Mouse (Mus musculus) midbrain, embryonic 16.5 days (tissue): Measurements from ENCODE around the gene Ttll1. TPM values are rescaled to one million over a fixed set of nuclear protein-coding genes. Genes with fewer than 3 reads are reported as not detected.
A peak's percentile ranks its signal among the peaks of the same experiment; 100 is the strongest.
"Not testable (repeated sequence)": the region's sequence is repeated elsewhere in the genome, so short reads cannot be mapped to it uniquely, and the experiment has no call there.

Experiments
- ATAC-seq: fragments of 200-750 bp; cut with Nextera tagmentation; 2 replicates; pipeline ENCODE4 v1.8.0; 2017; ENCODE audit warnings: moderate TSS enrichment
- H3K27ac ChIP-seq: fragments of 300-500 bp; sonication (generic); 2 replicates; pipeline ENCODE4 v1.5.1; 2014; ENCODE audit warnings: mild to moderate bottlenecking, low read length, mixed read lengths
- H3K27me3 ChIP-seq: fragments of 300-500 bp; sonication (generic); 2 replicates; pipeline ENCODE4 v1.6.1; 2014; ENCODE audit warnings: low read depth, low read length, mixed read lengths; ENCODE audit not compliant: control insufficient read depth, insufficient read depth
- H3K36me3 ChIP-seq: fragments of 300-500 bp; sonication (generic); 2 replicates; pipeline ENCODE4 v1.6.1; 2014; ENCODE audit warnings: mild to moderate bottlenecking, low read length, moderate library complexity, mixed read lengths; ENCODE audit not compliant: control insufficient read depth, insufficient read depth
- H3K4me1 ChIP-seq: fragments of 300-500 bp; sonication (generic); 2 replicates; pipeline ENCODE4 v1.6.1; 2014; ENCODE audit warnings: mild to moderate bottlenecking, low read length, mixed read lengths; ENCODE audit not compliant: control insufficient read depth, insufficient read depth
- H3K4me2 ChIP-seq: fragments of 300-500 bp; sonication (generic); 2 replicates; pipeline ENCODE4 v1.6.1; 2014; ENCODE audit warnings: mild to moderate bottlenecking, low read length, mixed read lengths
- H3K4me3 ChIP-seq: fragments of 300-500 bp; sonication (generic); 2 replicates; pipeline ENCODE4 v1.5.1; 2014; ENCODE audit warnings: low read depth, mild to moderate bottlenecking, low read length, moderate library complexity, mixed read lengths
- H3K9ac ChIP-seq: fragments of 300-500 bp; sonication (generic); 2 replicates; pipeline ENCODE4 v1.6.1; 2014; ENCODE audit warnings: low read depth, low read length, mixed read lengths
- H3K9me3 ChIP-seq: fragments of 300-500 bp; sonication (generic); replicated peaks from 2 replicates; pipeline ENCODE4 v1.6.1; 2014; ENCODE audit warnings: mild to moderate bottlenecking, low read length, mixed read lengths; ENCODE audit not compliant: control insufficient read depth, poor library complexity, severe bottlenecking
- WGBS: fragments of 180-500 bp; shearing (Covaris S2); extraction: QIAGEN DNeasy Blood & Tissue Kit; methylation state at CpG from one replicate; pipeline ENCODE4 v1.1.7; 2014; 5-methylcytosine and 5-hydroxymethylcytosine counted together
- polyA plus RNA-seq: library from polyadenylated mRNA; unstranded; fragments of >200 nt; fragmentation: Nextera tagmentation; extraction: Ambion mirVana; gene quantifications from 2 replicates; pipeline ENCODE4 v1.2.1, GENCODE M21; 2015

The Ttll1 gene
- polyA plus RNA-seq, 1 experiment from 2014 or later: 130 TPM

- H3K27me3 ChIP-seq: no peaks in the 10 kb centered on the region
- no peak overlapping the region for H3K4me3 ChIP-seq
- 87% methylated on average over 9 of the region's 9 CpGs for WGBS
Measured at GRCm38 (mm10) chr15:83467232-83467966, 43.3 kb downstream of the Ttll1 start.

GRCm38 (mm10) chr15:83466331-83466730 lies 44.4 kb downstream of the Ttll1 start:
- Histone ChIP-seq H3K4me2 (no peak overlapping the region), H3K4me1 (peaks cover 10% of the 10 kb centered on the region), H3K9ac (no peak overlapping the region), H3K36me3 (no peaks in the 10 kb centered on the region), H3K4me3 (no peak overlapping the region), H3K27me3 (no peaks in the 10 kb centered on the region), H3K27ac (no peak overlapping the region), H3K9me3 (no peaks in the 10 kb centered on the region)
- WGBS: 81% methylated on average over 4 of the region's 4 CpGs
- ATAC-seq: no peak

More at GRCm38 (mm10) chr15:83467232-83467966, 43.3 kb downstream of the Ttll1 start:
- peaks cover 10% of the 10 kb centered on the region for H3K4me1 ChIP-seq
- H3K36me3 ChIP-seq: no peaks in the 10 kb centered on the region
- H3K9ac ChIP-seq: no peak overlapping the region
- no peaks in the 10 kb centered on the region for H3K9me3 ChIP-seq
- no peak overlapping the region for H3K4me2 ChIP-seq
- ATAC-seq: no peak
- H3K27ac ChIP-seq: no peak overlapping the region

GRCm38 (mm10) chr15:83464905-83465650 lies 45.6 kb downstream of the Ttll1 start:
- peak; percentile 34; the same call in 1 of the 2 replicates for ATAC-seq
- Histone ChIP-seq H3K4me1 (peaks cover 10% of the 10 kb centered on the region), H3K36me3 (no peaks in the 10 kb centered on the region), H3K9ac (no peak overlapping the region), H3K27ac (no peak overlapping the region), H3K27me3 (no peaks in the 10 kb centered on the region), H3K9me3 (no peaks in the 10 kb centered on the region), H3K4me2 (peak overlapping the region; percentile 80), H3K4me3 (peak overlapping the region; percentile 73)
- WGBS: 77% methylated on average over 19 of the region's 19 CpGs

- Histone ChIP-seq H3K27ac (no peak within 1 kb of the TSS), H3K36me3 (no peaks in the 10 kb centered on the region), H3K9me3 (no peaks in the 10 kb centered on the region), H3K4me3 (peak within 1 kb of the TSS; percentile 73), H3K4me2 (peak within 1 kb of the TSS; percentile 80), H3K4me1 (peaks cover 10% of the 10 kb centered on the region), H3K9ac (peak within 1 kb of the TSS; percentile 71), H3K27me3 (no peaks in the 10 kb centered on the region)
- under 1% methylated on average over 58 of the region's 88 CpGs for WGBS
- peak; percentile 98 for ATAC-seq
Measured at GRCm38 (mm10) chr15:83464083-83464904, 46.4 kb downstream of the Ttll1 start, which contains the start of gene Pacsin2. TSS of gene Pacsin2 (minus strand) at chr15:83464606.

- no peak overlapping the region for H3K27ac ChIP-seq
- peak overlapping the region; percentile 71 for H3K9ac ChIP-seq
- ATAC-seq: no peak
- no peaks in the 10 kb centered on the region for H3K36me3 ChIP-seq
- H3K4me2 ChIP-seq: peak overlapping the region; percentile 80
- H3K9me3 ChIP-seq: no peaks in the 10 kb centered on the region
- H3K4me1 ChIP-seq: peaks cover 10% of the 10 kb centered on the region
- 12% methylated on average over 17 of the region's 17 CpGs for WGBS
- H3K27me3 ChIP-seq: no peaks in the 10 kb centered on the region
- peak overlapping the region; percentile 73 for H3K4me3 ChIP-seq
Measured at GRCm38 (mm10) chr15:83463369-83464082, 47.2 kb downstream of the Ttll1 start.

- not testable (repeated sequence) for H3K27ac ChIP-seq, H3K27me3 ChIP-seq, H3K4me3 ChIP-seq, H3K4me1 ChIP-seq, H3K4me2 ChIP-seq, H3K9ac ChIP-seq, H3K9me3 ChIP-seq, ATAC-seq, H3K36me3 ChIP-seq
- 89% methylated on average over 8 of the region's 8 CpGs for WGBS
Measured at GRCm38 (mm10) chr15:83462349-83462748, 48.3 kb downstream of the Ttll1 start.

- Histone ChIP-seq H3K36me3 (no peaks in the 10 kb centered on the region), H3K4me1 (peaks cover 10% of the 10 kb centered on the region), H3K4me2 (no peak overlapping the region), H3K27me3 (no peaks in the 10 kb centered on the region), H3K9ac (no peak overlapping the region), H3K4me3 (no peak overlapping the region), H3K27ac (no peak overlapping the region), H3K9me3 (no peaks in the 10 kb centered on the region)
- WGBS: 88% methylated on average over 3 of the region's 3 CpGs
- no peak for ATAC-seq
Measured at GRCm38 (mm10) chr15:83460891-83461290, 49.8 kb downstream of the Ttll1 start.

GRCm38 (mm10) chr15:83457541-83457940 lies 53.2 kb downstream of the Ttll1 start:
- Histone ChIP-seq H3K4me2 (no peak overlapping the region), H3K27me3 (no peaks in the 10 kb centered on the region), H3K36me3 (no peaks in the 10 kb centered on the region), H3K4me1 (no peaks in the 10 kb centered on the region), H3K27ac (no peak overlapping the region), H3K4me3 (no peak overlapping the region), H3K9ac (no peak overlapping the region), H3K9me3 (no peaks in the 10 kb centered on the region)
- ATAC-seq: no peak
- WGBS: 100% methylated on average over 1 of the region's 1 CpGs
